Mouse (Mus musculus) liver, postnatal 0 days (tissue): ENCODE measurements around the gene Ppme1.

Source experiments
- CTCF ChIP-seq: sonication (generic); IDR thresholded peaks from 2 replicates; pipeline ENCODE4 v1.5.1; 2016; ENCODE audit warnings: antibody characterized with exemption, low read depth
- EP300 ChIP-seq: IDR thresholded peaks from 2 replicates; pipeline ENCODE4 v1.6.1; 2016; ENCODE audit warnings: antibody characterized with exemption, low read depth, mild to moderate bottlenecking

DNA sequence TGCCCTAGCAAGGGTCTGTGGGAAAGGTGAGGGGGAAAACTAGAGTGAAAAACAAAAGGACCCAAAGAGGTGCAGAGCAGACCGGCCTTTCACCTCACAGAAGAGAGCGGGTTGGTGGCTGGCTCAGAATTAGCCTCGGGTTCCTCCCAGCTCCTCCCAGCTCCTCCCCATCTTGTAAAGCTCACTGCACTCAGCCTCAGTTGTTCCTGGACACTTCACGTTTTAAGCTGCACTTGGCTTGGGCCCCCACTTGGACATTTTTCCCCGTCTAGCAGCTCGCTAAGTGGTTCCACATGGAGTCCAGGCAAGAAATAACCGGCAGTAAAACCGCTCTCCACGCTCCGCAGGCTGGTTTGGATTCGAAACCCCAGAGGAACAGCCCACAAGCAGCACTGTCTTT, 83.5 kb downstream of the Ppme1 start:
- no peak for TF ChIP-seq CTCF
- no peak for TF ChIP-seq EP300
